Mouse (Mus musculus) bone marrow macrophage, adult 2 months (primary cell): ENCODE results near the gene Pdcl2.

Experiments used
- CTCF ChIP-seq: IDR thresholded peaks from 2 replicates; pipeline ENCODE4 v1.5.1; 2012; ENCODE audit warnings: low read depth, mild to moderate bottlenecking, low read length, moderate library complexity
- POLR2A ChIP-seq: IDR thresholded peaks from 2 replicates; pipeline ENCODE4 v1.6.1; 2012; ENCODE audit warnings: mild to moderate bottlenecking, low read depth, low read length, borderline replicate concordance

DNA sequence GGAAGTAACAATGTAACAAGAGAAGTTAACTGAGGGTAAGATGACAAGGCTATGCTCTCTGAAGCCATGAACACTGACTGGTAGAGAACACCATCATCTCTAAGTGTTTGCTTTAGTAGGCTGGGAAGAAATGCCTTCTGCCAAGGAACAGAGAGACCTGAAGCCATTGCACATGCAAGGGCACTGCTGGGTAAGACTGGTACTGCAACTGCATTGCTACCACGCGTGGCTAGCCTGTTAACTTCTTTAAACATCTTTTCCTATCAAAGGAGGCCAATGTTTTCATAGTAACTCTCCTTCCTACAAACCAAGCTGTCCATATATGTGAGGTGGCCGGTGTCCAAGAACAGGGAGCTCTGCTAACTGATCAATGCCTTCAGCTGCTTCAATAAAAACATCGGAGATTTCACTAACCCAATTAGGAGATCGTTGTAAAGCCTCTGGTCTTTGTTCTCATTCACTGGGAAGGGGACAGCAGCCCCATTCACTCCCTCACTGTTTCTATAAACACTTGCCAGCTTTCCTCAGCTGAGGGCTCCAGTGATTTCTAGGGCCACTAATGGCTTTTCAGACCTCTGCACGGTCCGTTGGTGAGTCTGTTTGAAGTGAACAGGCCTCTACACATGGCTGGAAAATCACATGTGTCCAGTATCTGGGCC lies 21.1 kb upstream of the Pdcl2 start:
- TF ChIP-seq POLR2A (no peak), CTCF (no peak)
